In the genomic region with DNA sequence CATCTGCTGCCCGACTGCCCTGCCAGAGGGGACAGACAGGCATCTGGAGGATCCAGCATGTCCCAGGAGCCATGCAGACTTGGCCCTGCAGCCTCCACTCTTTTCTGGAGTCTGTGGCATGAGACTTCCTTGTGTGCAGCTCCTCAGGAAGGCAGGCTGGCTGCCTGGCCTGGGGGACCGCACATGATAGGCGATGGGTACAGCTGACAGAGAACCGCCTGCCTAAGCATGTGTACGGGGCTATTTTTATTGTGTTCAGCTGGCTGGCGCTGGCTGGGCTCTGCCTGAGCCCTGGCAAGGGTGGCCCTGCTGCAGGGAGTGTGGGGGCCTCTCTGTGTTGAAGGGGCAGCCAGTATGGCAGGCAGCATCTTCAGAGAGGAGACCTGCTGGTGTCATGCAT, we compare ENCODE assay signal across 9 mouse cellular contexts.
DNase-seq lines count a peak whose midpoint lies in the region; ATAC-seq and TF ChIP-seq lines count a peak whose summit lies in the region.
"Had no signal": no experiment of that assay in that cellular context is flagged by ENCODE, and none has a peak within 500 bp of the region (broad histone marks: within the 10 kb centered on the region; RNA-seq: fewer than 3 reads in every experiment).

No protein-coding gene starts in this region.

- no peak for ATAC-seq in hindbrain, embryonic 11.5 days (ENCODE audit: low FRiP score)
- no peak for ATAC-seq in midbrain, embryonic 13.5 days

- H3K4me2 ChIP-seq in hindbrain, embryonic 11.5 days (replicated peaks; ENCODE audit: low read depth, low read length): no peak overlapping the region
- H3K4me2 ChIP-seq in midbrain, embryonic 13.5 days (replicated peaks): no peak overlapping the region

- no peaks in the 10 kb centered on the region for H3K9me3 ChIP-seq in hindbrain, embryonic 11.5 days (ENCODE audit: control insufficient read depth, low read length)
- H3K9me3 ChIP-seq in midbrain, embryonic 13.5 days: no peaks in the 10 kb centered on the region

- no peak overlapping the region for H3K4me3 ChIP-seq in cortical plate, adult 2 months (ENCODE audit: insufficient read depth, low read length)
- H3K4me3 ChIP-seq in hindbrain, embryonic 11.5 days (ENCODE audit: low read depth, low read length): no peak overlapping the region
- H3K4me3 ChIP-seq in midbrain, embryonic 13.5 days (replicated peaks): no peak overlapping the region

- H3K27ac ChIP-seq in cortical plate, adult 2 months (ENCODE audit: insufficient read depth, low read length): peak overlapping the region; percentile 47
- H3K27ac ChIP-seq in hindbrain, embryonic 11.5 days (ENCODE audit: low read depth, low read length): peak overlapping the region; percentile 12; the same call in 1 of the 2 replicates
- peak overlapping the region; percentile 70 for H3K27ac ChIP-seq in midbrain, embryonic 13.5 days

- WGBS in hindbrain, embryonic 11.5 days: 71% methylated on average over 6 of the region's 6 CpGs
- WGBS in midbrain, embryonic 13.5 days: 55% methylated on average over 6 of the region's 6 CpGs

- no peaks in the 10 kb centered on the region for H3K36me3 ChIP-seq in hindbrain, embryonic 11.5 days (ENCODE audit: control insufficient read depth, insufficient read depth, low read length)
- H3K36me3 ChIP-seq in midbrain, embryonic 13.5 days: no peaks in the 10 kb centered on the region

- no peak for TF ChIP-seq POLR2A in cortical plate, adult 2 months (IDR thresholded peaks at IDR 0.05; ENCODE audit: extremely low read depth, insufficient read depth, low read length)

- TF ChIP-seq CTCF in cortical plate, adult 2 months (IDR thresholded peaks at IDR 0.05; ENCODE audit: extremely low read depth, insufficient read depth, low read length): no peak

- H3K4me1 ChIP-seq in cortical plate, adult 2 months (ENCODE audit: control insufficient read depth, insufficient read depth, low read length): peaks cover 11% of the 10 kb centered on the region
- H3K4me1 ChIP-seq in hindbrain, embryonic 11.5 days (replicated peaks; ENCODE audit: control insufficient read depth, insufficient read depth, low read length): peaks cover 22% of the 10 kb centered on the region
- H3K4me1 ChIP-seq in midbrain, embryonic 13.5 days (replicated peaks): peaks cover 40% of the 10 kb centered on the region

- H3K9ac ChIP-seq in hindbrain, embryonic 11.5 days (ENCODE audit: low read depth, low read length): peak overlapping the region; percentile 29; the same call in 1 of the 2 replicates
- peak overlapping the region; percentile 56 for H3K9ac ChIP-seq in midbrain, embryonic 13.5 days (replicated peaks)

- H3K27me3 ChIP-seq in hindbrain, embryonic 11.5 days (ENCODE audit: control insufficient read depth, insufficient read depth, low read length): no peaks in the 10 kb centered on the region; the same call in 1 of the 2 replicates
- peaks cover 6% of the 10 kb centered on the region; the same call in 1 of the 2 replicates for H3K27me3 ChIP-seq in midbrain, embryonic 13.5 days
- H3K27me3 ChIP-seq: CH12.LX had no signal

- peak; percentile 48 to 67 for DNase-seq in heart, adult 9 months (ENCODE audit: low spot score in 2 of 2)
- no peak for DNase-seq in heart, postnatal 4 days
- no peak for DNase-seq in hindbrain, embryonic 11.5 days (ENCODE audit: low spot score)
- DNase-seq in thymus, postnatal 4 days: no peak
- no peak for DNase-seq in embryo, embryonic 9.5 days (ENCODE audit: extremely low spot score)
- no peak for DNase-seq in adrenal gland, adult 8-10 months

Comparison
In these comparisons a context has a peak if more than half of its experiments do, and no peak if none do; other contexts are left out.
1. DNase-seq: peak in heart, adult 9 months (2 of 2); none in heart, postnatal 4 days (single experiment), hindbrain, embryonic 11.5 days (single experiment), thymus, postnatal 4 days (single experiment), embryo, embryonic 9.5 days (single experiment) and adrenal gland, adult 8-10 months (single experiment).
2. H3K27ac ChIP-seq: peak in every context shown above with its lines; median percentile 70 in midbrain, embryonic 13.5 days; 47 in cortical plate, adult 2 months; 12 in hindbrain, embryonic 11.5 days.